Mouse (Mus musculus): ENCODE results near the gene Ncoa6.

- TF ChIP-seq CTCF (IDR thresholded peaks at IDR 0.05; ENCODE audit: low read depth, low read length) (no peak), POLR2A (IDR thresholded peaks at IDR 0.05; ENCODE audit: borderline replicate concordance, low read depth, low read length) (no peak)
Observed at GRCm38 (mm10) chr2:155490998-155491397, 17.3 kb upstream of the Ncoa6 start.

Data from bone marrow macrophage, adult 2 months (primary cell).